In genomic region chr9:79717836-79718475, GRCm38 (mm10) we compare ENCODE assay signal across 8 mouse cellular contexts. TPM values are rescaled to one million over a fixed set of nuclear protein-coding genes. Genes with fewer than 3 reads are reported as not detected.
DNase-seq lines count a peak whose midpoint lies in the region; ATAC-seq and TF ChIP-seq lines count a peak whose summit lies in the region.

No protein-coding gene starts in this region.

- peaks cover 15% of the 10 kb centered on the region; the same call in 1 of the 2 replicates for H3K27me3 ChIP-seq in kidney, embryonic 14.5 days (ENCODE audit: control insufficient read depth, insufficient read depth, low read length)
- H3K27me3 ChIP-seq in forebrain, embryonic 13.5 days = peaks cover 57% of the 10 kb centered on the region
- peaks cover 8% of the 10 kb centered on the region; the same call in 1 of the 2 replicates for H3K27me3 ChIP-seq in kidney, postnatal 0 days (ENCODE audit: insufficient read depth, low read length)
- H3K27me3 ChIP-seq in midbrain, embryonic 13.5 days = peaks cover 54% of the 10 kb centered on the region

- H3K27ac ChIP-seq in kidney, embryonic 14.5 days (ENCODE audit: low read depth, low read length) = peak overlapping the region; percentile 38; the same call in 1 of the 2 replicates
- no peak overlapping the region for H3K27ac ChIP-seq in forebrain, embryonic 13.5 days
- H3K27ac ChIP-seq in kidney, postnatal 0 days = peak overlapping the region; percentile 72
- no peak overlapping the region for H3K27ac ChIP-seq in midbrain, embryonic 13.5 days

- WGBS in kidney, embryonic 14.5 days = 1% methylated on average over 19 of the region's 22 CpGs
- WGBS in forebrain, embryonic 13.5 days = under 1% methylated on average over 22 of the region's 22 CpGs
- 2% methylated on average over 22 of the region's 22 CpGs for WGBS in kidney, postnatal 0 days
- WGBS in midbrain, embryonic 13.5 days = under 1% methylated on average over 22 of the region's 22 CpGs

- peak overlapping the region; percentile 56 for H3K4me2 ChIP-seq in kidney, embryonic 14.5 days (replicated peaks; ENCODE audit: low read depth, low read length)
- H3K4me2 ChIP-seq in forebrain, embryonic 13.5 days = peak overlapping the region; percentile 95
- H3K4me2 ChIP-seq in kidney, postnatal 0 days (ENCODE audit: low read length) = peak overlapping the region; percentile 87
- peak overlapping the region; percentile 96 for H3K4me2 ChIP-seq in midbrain, embryonic 13.5 days (replicated peaks)

- peak overlapping the region; percentile 47 for H3K9ac ChIP-seq in kidney, embryonic 14.5 days (ENCODE audit: low read depth, low read length)
- peak overlapping the region; percentile 70 for H3K9ac ChIP-seq in forebrain, embryonic 13.5 days
- H3K9ac ChIP-seq in kidney, postnatal 0 days (ENCODE audit: low read depth, low read length) = peak overlapping the region; percentile 59
- peak overlapping the region; percentile 64 for H3K9ac ChIP-seq in midbrain, embryonic 13.5 days (replicated peaks)

- H3K4me1 ChIP-seq in kidney, embryonic 14.5 days (ENCODE audit: control insufficient read depth, insufficient read depth, low read length) = peaks cover 34% of the 10 kb centered on the region
- H3K4me1 ChIP-seq in forebrain, embryonic 13.5 days = peaks cover 36% of the 10 kb centered on the region
- peaks cover 27% of the 10 kb centered on the region for H3K4me1 ChIP-seq in kidney, postnatal 0 days (replicated peaks; ENCODE audit: insufficient read depth, low read length)
- peaks cover 48% of the 10 kb centered on the region for H3K4me1 ChIP-seq in midbrain, embryonic 13.5 days (replicated peaks)

- peak overlapping the region; percentile 41 for H3K4me3 ChIP-seq in kidney, embryonic 14.5 days (ENCODE audit: low read length)
- peak overlapping the region; percentile 52 for H3K4me3 ChIP-seq in forebrain, embryonic 13.5 days
- peak overlapping the region; percentile 59 for H3K4me3 ChIP-seq in kidney, postnatal 0 days (replicated peaks; ENCODE audit: low read depth, low read length)
- H3K4me3 ChIP-seq in midbrain, embryonic 13.5 days (replicated peaks) = peak overlapping the region; percentile 57

- no peak for ATAC-seq in kidney, embryonic 14.5 days (ENCODE audit: low FRiP score, low TSS enrichment)
- 0 out of 2 replicates have a peak, but pooled peaks have one; percentile 0 for ATAC-seq in forebrain, embryonic 13.5 days
- ATAC-seq in kidney, postnatal 0 days (replicated peaks; ENCODE audit: low FRiP score, low read depth) = no peak
- ATAC-seq in midbrain, embryonic 13.5 days = no peak; the same call in 1 of the 2 replicates
- no peak for ATAC-seq in erythroid progenitor cell, adult 5-6 weeks (replicated peaks; ENCODE audit: low FRiP score, poor library complexity, severe bottlenecking)

- no peak for DNase-seq in kidney, postnatal 14 days
- DNase-seq in R1 (ENCODE audit: low read depth, low spot score) = peak; percentile 18
- peak; percentile 70 for DNase-seq in kidney, postnatal 0 days (ENCODE audit: low spot score)
- no peak for DNase-seq in spleen, postnatal 14 days (ENCODE audit: low spot score in 2 of 2)

- H3K36me3 ChIP-seq in kidney, embryonic 14.5 days (ENCODE audit: control insufficient read depth, insufficient read depth, low read length) = no peaks in the 10 kb centered on the region
- no peaks in the 10 kb centered on the region for H3K36me3 ChIP-seq in forebrain, embryonic 13.5 days (ENCODE audit: poor library complexity, severe bottlenecking)
- no peaks in the 10 kb centered on the region for H3K36me3 ChIP-seq in kidney, postnatal 0 days (ENCODE audit: insufficient read depth, low read length)
- H3K36me3 ChIP-seq in midbrain, embryonic 13.5 days = no peaks in the 10 kb centered on the region

- H3K9me3 ChIP-seq in kidney, embryonic 14.5 days (ENCODE audit: control insufficient read depth, low read length) = no peaks in the 10 kb centered on the region; the same call in 1 of the 2 replicates
- no peaks in the 10 kb centered on the region for H3K9me3 ChIP-seq in forebrain, embryonic 13.5 days (replicated peaks)
- H3K9me3 ChIP-seq in kidney, postnatal 0 days (replicated peaks; ENCODE audit: low read length) = 0 out of 2 replicates have a peak, but pooled peaks cover 2% of the 10 kb centered on the region
- no peaks in the 10 kb centered on the region for H3K9me3 ChIP-seq in midbrain, embryonic 13.5 days

- TF ChIP-seq CTCF in kidney, postnatal 0 days (IDR thresholded peaks at IDR 0.05; ENCODE audit: low read depth) = 0 out of 2 replicates have a peak, but pooled peaks have one; percentile 9

RNA-seq across cellular contexts. Expression of gene Col12a1, which starts 0.7 kb away (rescaled TPM):
- polyA plus RNA-seq in kidney, embryonic 14.5 days (2014; fragmentation: Nextera tagmentation; extraction: Ambion mirVana) = 25.9 and 38.6 TPM in 2 replicates
- polyA plus RNA-seq in forebrain, embryonic 13.5 days (2015; fragmentation: Nextera tagmentation; extraction: Ambion mirVana) = 2.5 and 3.1 TPM in 2 replicates
- 42.8 and 43.5 TPM in 2 replicates for polyA plus RNA-seq in kidney, postnatal 0 days (2015; fragmentation: Nextera tagmentation; extraction: Ambion mirVana)
- 3.0 and 4.1 TPM in 2 replicates for polyA plus RNA-seq in midbrain, embryonic 13.5 days (2015; fragmentation: Nextera tagmentation; extraction: Ambion mirVana)
- not detected in 2 replicates for total RNA-seq in erythroid progenitor cell, adult 5-6 weeks (2015; ENCODE audit: low replicate concordance)
- 0.68 TPM in 1 of 2 replicates, not detected in the other for total RNA-seq in erythroid progenitor cell, adult 5-6 weeks (2017; ENCODE audit: low replicate concordance)

RNA-seq across cellular contexts. Expression of gene Cox7a2, which starts 41.7 kb away (rescaled TPM):
- polyA plus RNA-seq in kidney, embryonic 14.5 days (2014; fragmentation: Nextera tagmentation; extraction: Ambion mirVana) = 669 and 936 TPM in 2 replicates
- 755 and 828 TPM in 2 replicates for polyA plus RNA-seq in forebrain, embryonic 13.5 days (2015; fragmentation: Nextera tagmentation; extraction: Ambion mirVana)
- 1,196 and 1,379 TPM in 2 replicates for polyA plus RNA-seq in kidney, postnatal 0 days (2015; fragmentation: Nextera tagmentation; extraction: Ambion mirVana)
- 773 and 803 TPM in 2 replicates for polyA plus RNA-seq in midbrain, embryonic 13.5 days (2015; fragmentation: Nextera tagmentation; extraction: Ambion mirVana)
- total RNA-seq in erythroid progenitor cell, adult 5-6 weeks (2015; ENCODE audit: low replicate concordance) = 223 and 276 TPM in 2 replicates
- total RNA-seq in erythroid progenitor cell, adult 5-6 weeks (2017; ENCODE audit: low replicate concordance) = 37.3 and 78.0 TPM in 2 replicates

Comparison
In these comparisons a context has a peak if more than half of its experiments do, and no peak if none do; other contexts are left out.
1. DNase-seq: peak in R1 (single experiment) and kidney, postnatal 0 days (single experiment); none in kidney, postnatal 14 days (single experiment) and spleen, postnatal 14 days (0 of 2).
2. H3K27ac ChIP-seq: peak in kidney, embryonic 14.5 days (single experiment) and kidney, postnatal 0 days (single experiment); none in forebrain, embryonic 13.5 days (single experiment) and midbrain, embryonic 13.5 days (single experiment).
3. Peak in every context shown above with its lines, with median percentiles within 50 percentile points of each other: H3K4me2 ChIP-seq, H3K4me3 ChIP-seq and H3K9ac ChIP-seq.